Mouse (Mus musculus) effector memory CD4-positive, alpha-beta T cell, adult 7 months (primary cell): ENCODE results near the gene Prrc2a. TPM values are rescaled to one million over a fixed set of nuclear protein-coding genes. Genes with fewer than 3 reads are reported as not detected.

Source experiments
- polyA plus RNA-seq: library from polyadenylated mRNA; unstranded; fragments of 100-300 nt; shearing (Covaris generic); gene quantifications from one replicate; pipeline ENCODE4 v1.2.1, GENCODE M21; 2017

Prrc2a gene
- polyA plus RNA-seq, 1 experiment from 2014 or later: 24.5 TPM

Other genes with a start within 250 kb of the Prrc2a start
- 63.5 TPM for gene Neu1, start 233.6 kb downstream of the Prrc2a start, polyA plus RNA-seq
- gene Hspa1b, start 205.7 kb downstream of the Prrc2a start, polyA plus RNA-seq: 1,521 TPM
- gene Gm20481, start 195.0 kb downstream of the Prrc2a start, polyA plus RNA-seq: 90.8 TPM
- 909 TPM for gene Hspa1a, start 192.7 kb downstream of the Prrc2a start, polyA plus RNA-seq
- not detected for gene Hspa1l, start 192.2 kb downstream of the Prrc2a start, polyA plus RNA-seq
- gene Lsm2, start 183.0 kb downstream of the Prrc2a start, polyA plus RNA-seq: 50.0 TPM
- 214 TPM for gene Vars, start 163.9 kb downstream of the Prrc2a start, polyA plus RNA-seq
- 0.37 TPM for gene Vwa7, start 148.3 kb downstream of the Prrc2a start, polyA plus RNA-seq
- not detected for gene Sapcd1, start 136.9 kb downstream of the Prrc2a start, polyA plus RNA-seq
- gene Msh5, start 118.2 kb downstream of the Prrc2a start, polyA plus RNA-seq: 2.2 TPM
- gene Clic1, start 114.9 kb downstream of the Prrc2a start, polyA plus RNA-seq: 334 TPM
- 0.85 TPM for gene Ddah2, start 105.9 kb downstream of the Prrc2a start, polyA plus RNA-seq
- not detected for gene Ly6g6c, start 99.5 kb downstream of the Prrc2a start, polyA plus RNA-seq
- gene Mpig6b, start 98.7 kb downstream of the Prrc2a start, polyA plus RNA-seq: not detected
- not detected for gene Ly6g6e, start 88.0 kb downstream of the Prrc2a start, polyA plus RNA-seq
- gene Ly6g6d, start 86.8 kb downstream of the Prrc2a start, polyA plus RNA-seq: not detected
- not detected for gene Ly6g6f, start 79.3 kb downstream of the Prrc2a start, polyA plus RNA-seq
- 79.3 TPM for gene Abhd16a, start 75.6 kb downstream of the Prrc2a start, polyA plus RNA-seq
- gene Ly6g5c, start 56.6 kb downstream of the Prrc2a start, polyA plus RNA-seq: not detected
- 1.8 TPM for gene Ly6g5b, start 49.5 kb downstream of the Prrc2a start, polyA plus RNA-seq
- gene Gpank1, start 43.4 kb downstream of the Prrc2a start, polyA plus RNA-seq: 65.3 TPM
- gene Csnk2b, start 42.8 kb downstream of the Prrc2a start, polyA plus RNA-seq: 223 TPM
- gene D17H6S53E, start 38.5 kb downstream of the Prrc2a start, polyA plus RNA-seq: 1.7 TPM
- not detected for gene Apom, start 32.8 kb downstream of the Prrc2a start, polyA plus RNA-seq
- 56.5 TPM for gene Bag6, start 29.7 kb downstream of the Prrc2a start, polyA plus RNA-seq
- not detected for gene Aif1, start 11.2 kb upstream of the Prrc2a start, polyA plus RNA-seq
- gene Lst1, start 23.5 kb upstream of the Prrc2a start, polyA plus RNA-seq: 4.4 TPM
- 1,113 TPM for gene Ltb, start 29.5 kb upstream of the Prrc2a start, polyA plus RNA-seq
- 156 TPM for gene Tnf, start 37.1 kb upstream of the Prrc2a start, polyA plus RNA-seq
- 55.4 TPM for gene Lta, start 40.5 kb upstream of the Prrc2a start, polyA plus RNA-seq
- gene Gm16181, start 55.9 kb upstream of the Prrc2a start, polyA plus RNA-seq: not detected
- gene Atp6v1g2, start 68.8 kb upstream of the Prrc2a start, polyA plus RNA-seq: 4.8 TPM
- gene Nfkbil1, start 70.9 kb upstream of the Prrc2a start, polyA plus RNA-seq: 15.0 TPM
- gene Ddx39b, start 76.8 kb upstream of the Prrc2a start, polyA plus RNA-seq: 149 TPM
- 6,702 TPM for gene H2-D1, start 97.8 kb upstream of the Prrc2a start, polyA plus RNA-seq
- 0.89 TPM for gene H2-Q1, start 155.5 kb upstream of the Prrc2a start, polyA plus RNA-seq
- gene H2-Q2, start 177.3 kb upstream of the Prrc2a start, polyA plus RNA-seq: 19.2 TPM
- 42.4 TPM for gene H2-Q4, start 214.7 kb upstream of the Prrc2a start, polyA plus RNA-seq